ENCODE assay signal across 8 mouse cellular contexts in the genomic region with DNA sequence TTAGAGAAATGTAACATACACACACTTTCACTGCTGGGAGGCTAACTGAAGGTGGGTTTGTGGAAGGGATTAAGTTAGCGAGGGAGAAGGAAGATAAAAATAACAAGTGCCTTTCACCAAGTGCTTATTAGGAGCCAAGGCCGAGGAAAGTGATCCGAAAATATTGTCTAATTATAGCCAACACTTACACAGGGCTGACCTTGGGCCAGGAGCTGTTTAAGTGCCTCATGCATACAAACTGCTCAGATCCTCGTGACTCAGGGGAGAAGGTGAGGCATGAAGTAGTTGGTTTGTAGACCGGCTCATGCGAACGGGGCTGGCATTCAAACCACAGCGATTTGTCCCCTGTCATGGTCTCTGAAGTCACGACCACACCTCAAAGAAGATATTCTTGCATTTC. TPM values are rescaled to one million over a fixed set of nuclear protein-coding genes. Genes with fewer than 3 reads are reported as not detected.
A peak's percentile ranks its signal among the peaks of the same experiment; 100 is the strongest.
DNase-seq lines count a peak whose midpoint lies in the region; ATAC-seq and TF ChIP-seq lines count a peak whose summit lies in the region.

No protein-coding gene starts in this region.

- no peaks in the 10 kb centered on the region for H3K36me3 ChIP-seq in kidney, embryonic 14.5 days (ENCODE audit: control insufficient read depth, insufficient read depth, low read length)
- H3K36me3 ChIP-seq in heart, postnatal 0 days (replicated peaks; ENCODE audit: control insufficient read depth, insufficient read depth, low read length), result no peaks in the 10 kb centered on the region
- H3K36me3 ChIP-seq in macrophage (ENCODE audit: inconsistent target), result no peaks in the 10 kb centered on the region

- H3K4me3 ChIP-seq in kidney, embryonic 14.5 days (ENCODE audit: low read length), result no peak overlapping the region
- 0 out of 2 replicates have a peak overlapping the region, but pooled peaks have one; percentile 9 for H3K4me3 ChIP-seq in brown adipose tissue, adult 24 weeks (ENCODE audit: insufficient read depth, low read depth, low read length)
- H3K4me3 ChIP-seq in heart, postnatal 0 days (ENCODE audit: low read depth, low read length), result peak overlapping the region; percentile 18
- H3K4me3 ChIP-seq in macrophage (ENCODE audit: inconsistent target), result peak overlapping the region; percentile 16; the same call in 1 of the 2 replicates

- TF ChIP-seq EP300 in heart, postnatal 0 days (IDR thresholded peaks at IDR 0.05; ENCODE audit: low read depth), result peak; percentile 21; the same call in 1 of the 2 replicates

- H3K9ac ChIP-seq in kidney, embryonic 14.5 days (ENCODE audit: low read depth, low read length), result no peak overlapping the region
- peak overlapping the region; percentile 48 for H3K9ac ChIP-seq in heart, postnatal 0 days (replicated peaks; ENCODE audit: low read depth, low read length)

- 0 out of 2 replicates have a peak, but pooled peaks cover 3% of the 10 kb centered on the region for H3K27me3 ChIP-seq in kidney, embryonic 14.5 days (ENCODE audit: control insufficient read depth, insufficient read depth, low read length)
- no peaks in the 10 kb centered on the region for H3K27me3 ChIP-seq in heart, postnatal 0 days (ENCODE audit: control insufficient read depth, insufficient read depth, low read length)

- H3K79me2 ChIP-seq in macrophage (ENCODE audit: inconsistent target), result no peaks in the 10 kb centered on the region

- ATAC-seq in kidney, embryonic 14.5 days (ENCODE audit: low FRiP score, low TSS enrichment), result no peak
- peak; percentile 62 for ATAC-seq in heart, postnatal 0 days (ENCODE audit: insufficient read depth, low read depth)
- ATAC-seq in cerebellum, adult (ENCODE audit: insufficient number of reproducible peaks, low FRiP score, low TSS enrichment), result no peak

- no peak overlapping the region for H3K27ac ChIP-seq in kidney, embryonic 14.5 days (ENCODE audit: low read depth, low read length)
- H3K27ac ChIP-seq in brown adipose tissue, adult 24 weeks (replicated peaks; ENCODE audit: low read depth, low read length), result 0 out of 2 replicates have a peak overlapping the region, but pooled peaks have one; percentile 22
- H3K27ac ChIP-seq in heart, postnatal 0 days (ENCODE audit: low read depth), result peak overlapping the region; percentile 97
- H3K27ac ChIP-seq in macrophage, result peak overlapping the region; percentile 19

- no peak for TF ChIP-seq CTCF in heart, postnatal 0 days (IDR thresholded peaks at IDR 0.05; ENCODE audit: low read depth)

- WGBS in kidney, embryonic 14.5 days, result 66% methylated on average over 9 of the region's 9 CpGs
- WGBS in heart, postnatal 0 days, result 23% methylated on average over 9 of the region's 9 CpGs
- WGBS in macrophage (ENCODE audit: missing documents), result 44% methylated on average over 9 of the region's 9 CpGs

- H3K4me2 ChIP-seq in kidney, embryonic 14.5 days (replicated peaks; ENCODE audit: low read depth, low read length), result peak overlapping the region; percentile 20; the same call in 1 of the 2 replicates
- H3K4me2 ChIP-seq in heart, postnatal 0 days (ENCODE audit: low read depth, low read length), result peak overlapping the region; percentile 36

- H3K9me3 ChIP-seq in kidney, embryonic 14.5 days (ENCODE audit: control insufficient read depth, low read length), result no peaks in the 10 kb centered on the region
- H3K9me3 ChIP-seq in heart, postnatal 0 days (replicated peaks; ENCODE audit: control insufficient read depth, low read length), result no peaks in the 10 kb centered on the region

- DNase-seq in kidney, postnatal 36 days, result no peak
- DNase-seq in heart, postnatal 0 days (ENCODE audit: low spot score), result peak; percentile 90
- no peak for DNase-seq in layer of hippocampus, adult 9-10 months (ENCODE audit: low spot score)
- no peak for DNase-seq in right cerebral cortex, postnatal 36 days (ENCODE audit: low spot score in 2 of 2)

- H3K4me1 ChIP-seq in kidney, embryonic 14.5 days (ENCODE audit: control insufficient read depth, insufficient read depth, low read length), result 0 out of 2 replicates have a peak, but pooled peaks cover 10% of the 10 kb centered on the region
- no peaks in the 10 kb centered on the region for H3K4me1 ChIP-seq in brown adipose tissue, adult 24 weeks (ENCODE audit: control insufficient read depth, insufficient read depth, insufficient read length, low read length)
- H3K4me1 ChIP-seq in heart, postnatal 0 days (ENCODE audit: control insufficient read depth, insufficient read depth), result peaks cover 28% of the 10 kb centered on the region

RNA-seq across cellular contexts. Expression of a gene that starts 12.8 kb away (rescaled TPM):
- 4.5 and 5.0 TPM in 2 replicates for polyA plus RNA-seq in kidney, embryonic 14.5 days (2014; fragmentation: Nextera tagmentation; extraction: Ambion mirVana)
- polyA plus RNA-seq in brown adipose tissue, adult 24 weeks (2012; ENCODE audit: insufficient read depth, insufficient read length, missing spikeins), result 20.8 and 136 TPM in 2 replicates
- 40.2 and 56.0 TPM in 2 replicates for total RNA-seq in heart, postnatal 0 days (2014; rRNA removed; ENCODE audit: low replicate concordance)
- 7.4 and 8.6 TPM in 2 replicates for polyA plus RNA-seq in heart, postnatal 0 days (2015; fragmentation: Nextera tagmentation; extraction: Ambion mirVana)
- total RNA-seq in macrophage (2018; cell fraction: chromatin; rRNA removed), result 1,000 to 10,000 TPM in 3 of 26 experiments, 100 to 1,000 TPM in 4, 10 to 100 TPM in 9, 1 to 10 TPM in 10; 1.2 to 1,725 (median 19.2) TPM
- 100 to 1,000 TPM in 7 of 26 experiments, 10 to 100 TPM in 9, 1 to 10 TPM in 9, under 1 TPM in 1; 0.88 to 552 (median 14.8) TPM for total RNA-seq in macrophage (2018; cell fraction: cytosol; rRNA removed)
- 1,000 to 10,000 TPM in 2 of 26 experiments, 100 to 1,000 TPM in 7, 10 to 100 TPM in 9, 1 to 10 TPM in 7, under 1 TPM in 1; 0.94 to 1,649 (median 21.6) TPM for total RNA-seq in macrophage (2018; cell fraction: nucleus; rRNA removed)
- polyA plus RNA-seq in macrophage (2018), result 6.1 to 9.4 TPM (median 7.1 TPM) in 3 replicates

RNA-seq across cellular contexts. Expression of a gene that starts 17.2 kb away (rescaled TPM):
- 5.0 and 5.7 TPM in 2 replicates for polyA plus RNA-seq in kidney, embryonic 14.5 days (2014; fragmentation: Nextera tagmentation; extraction: Ambion mirVana)
- polyA plus RNA-seq in brown adipose tissue, adult 24 weeks (2012; ENCODE audit: insufficient read depth, insufficient read length, missing spikeins), result 1.7 and 3.7 TPM in 2 replicates
- 8.0 and 21.3 TPM in 2 replicates for total RNA-seq in heart, postnatal 0 days (2014; rRNA removed; ENCODE audit: low replicate concordance)
- polyA plus RNA-seq in heart, postnatal 0 days (2015; fragmentation: Nextera tagmentation; extraction: Ambion mirVana), result 2.0 and 2.3 TPM in 2 replicates
- total RNA-seq in macrophage (2018; cell fraction: chromatin; rRNA removed), result under 1 TPM in 9 of 26 experiments, not detected in 17; 0.29 to 0.87 (median 0.66) TPM
- 1 to 10 TPM in 1 of 26 experiments, under 1 TPM in 24, not detected in 1; 0.04 to 1.0 (median 0.21) TPM for total RNA-seq in macrophage (2018; cell fraction: cytosol; rRNA removed)
- under 1 TPM in 17 of 26 experiments, not detected in 9; 0.22 to 0.94 (median 0.65) TPM for total RNA-seq in macrophage (2018; cell fraction: nucleus; rRNA removed)
- 0.26 to 0.36 TPM in 2 of 3 replicates, not detected in the other for polyA plus RNA-seq in macrophage (2018)

RNA-seq across cellular contexts. Expression of a gene that starts 42.8 kb away (rescaled TPM):
- polyA plus RNA-seq in kidney, embryonic 14.5 days (2014; fragmentation: Nextera tagmentation; extraction: Ambion mirVana), result 71.8 and 76.5 TPM in 2 replicates
- 34.8 and 38.0 TPM in 2 replicates for polyA plus RNA-seq in brown adipose tissue, adult 24 weeks (2012; ENCODE audit: insufficient read depth, insufficient read length, missing spikeins)
- total RNA-seq in heart, postnatal 0 days (2014; rRNA removed; ENCODE audit: low replicate concordance), result 43.7 and 61.6 TPM in 2 replicates
- polyA plus RNA-seq in heart, postnatal 0 days (2015; fragmentation: Nextera tagmentation; extraction: Ambion mirVana), result 48.6 and 53.4 TPM in 2 replicates
- 10 to 100 TPM in 15 of 26 experiments, 1 to 10 TPM in 11; 3.2 to 27.1 (median 11.0) TPM for total RNA-seq in macrophage (2018; cell fraction: chromatin; rRNA removed)
- total RNA-seq in macrophage (2018; cell fraction: cytosol; rRNA removed), result 10 to 100 TPM; 10.5 to 25.7 (median 19.1) TPM
- total RNA-seq in macrophage (2018; cell fraction: nucleus; rRNA removed), result 10 to 100 TPM in 20 of 26 experiments, 1 to 10 TPM in 6; 6.5 to 19.8 (median 11.5) TPM
- polyA plus RNA-seq in macrophage (2018), result 19.7 to 26.3 TPM (median 22.9 TPM) in 3 replicates

RNA-seq across cellular contexts. Expression of a gene that starts 51.8 kb away (rescaled TPM):
- 25.8 and 28.2 TPM in 2 replicates for polyA plus RNA-seq in kidney, embryonic 14.5 days (2014; fragmentation: Nextera tagmentation; extraction: Ambion mirVana)
- 0.91 TPM in 1 of 2 replicates, not detected in the other for polyA plus RNA-seq in brown adipose tissue, adult 24 weeks (2012; ENCODE audit: insufficient read depth, insufficient read length, missing spikeins)
- 6.5 and 8.4 TPM in 2 replicates for total RNA-seq in heart, postnatal 0 days (2014; rRNA removed; ENCODE audit: low replicate concordance)
- 6.4 and 8.1 TPM in 2 replicates for polyA plus RNA-seq in heart, postnatal 0 days (2015; fragmentation: Nextera tagmentation; extraction: Ambion mirVana)
- 1 to 10 TPM in 2 of 26 experiments, under 1 TPM in 11, not detected in 13; 0.35 to 1.2 (median 0.49) TPM for total RNA-seq in macrophage (2018; cell fraction: chromatin; rRNA removed)
- total RNA-seq in macrophage (2018; cell fraction: cytosol; rRNA removed), result not detected
- total RNA-seq in macrophage (2018; cell fraction: nucleus; rRNA removed), result 1 to 10 TPM in 1 of 26 experiments, under 1 TPM in 3, not detected in 22; 0.39 to 1.3 (median 0.60) TPM
- polyA plus RNA-seq in macrophage (2018), result not detected in 3 replicates
